Mouse (Mus musculus) thymus, adult 2 months (tissue): ENCODE measurements around the gene Rnf220.

Experiments
- CTCF ChIP-seq: fragments of 200-500 bp; IDR thresholded peaks from 2 replicates; pipeline ENCODE4 v1.5.1; 2012; ENCODE audit warnings: mild to moderate bottlenecking, control low read depth, low read length, moderate library complexity, borderline replicate concordance; ENCODE audit not compliant: control insufficient read depth, poor library complexity, insufficient read depth; ENCODE audit errors: extremely low read depth
- POLR2A ChIP-seq: fragments of 200-500 bp; IDR thresholded peaks from 2 replicates; pipeline ENCODE4 v1.6.1; 2012; ENCODE audit warnings: mild to moderate bottlenecking, low read length, control low read depth, moderate library complexity; ENCODE audit not compliant: control insufficient read depth, poor library complexity, insufficient read depth; ENCODE audit errors: extremely low read depth

DNA sequence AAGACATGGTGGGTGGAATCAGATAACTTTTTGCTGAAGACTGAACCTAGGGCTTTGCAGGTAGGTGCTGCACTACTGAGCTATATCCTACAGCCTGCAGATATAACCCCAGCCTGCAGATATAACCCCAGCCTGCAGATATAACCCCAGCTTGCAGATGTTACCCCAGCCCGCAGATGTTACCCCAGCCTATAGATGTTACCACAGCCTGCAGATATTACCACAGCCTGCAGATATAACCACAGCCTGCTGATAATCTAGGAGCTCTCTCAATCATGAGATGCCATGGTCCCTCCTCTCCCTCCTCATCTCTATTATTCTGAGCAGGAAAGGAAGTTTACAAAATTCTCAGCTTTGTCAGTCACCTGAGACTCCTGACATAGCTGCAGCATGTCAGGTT lies 111.6 kb downstream of the Rnf220 start:
- no peak for TF ChIP-seq POLR2A
- TF ChIP-seq CTCF: no peak
